Mouse (Mus musculus) heart, adult 9 months (tissue): Measurements from ENCODE around the gene Limch1.

Source experiments
- DNase-seq, 2 experiments: peaks; one replicate each; pipeline ENCODE4 v3.0.0; 2022; ENCODE audit warnings: low spot score in 2 of 2

Limch1 gene

GRCm38 (mm10) chr5:66784624-66785361 is 39.2 kb downstream of the Limch1 start:
- no peak for DNase-seq

- no peak for DNase-seq
Measured at GRCm38 (mm10) chr5:66785995-66786620, 40.5 kb downstream of the Limch1 start.

- no peak for DNase-seq
Measured at GRCm38 (mm10) chr5:66786621-66787061, 41.0 kb downstream of the Limch1 start.

- no peak for DNase-seq
Measured at GRCm38 (mm10) chr5:66789041-66789440, 43.4 kb downstream of the Limch1 start.

GRCm38 (mm10) chr5:66791161-66791560 is 45.5 kb downstream of the Limch1 start:
- DNase-seq, result no peak

GRCm38 (mm10) chr5:66793251-66793650 is 47.6 kb downstream of the Limch1 start:
- DNase-seq, result no peak

- no peak for DNase-seq
Measured at GRCm38 (mm10) chr5:66797326-66797725, 51.7 kb downstream of the Limch1 start.

GRCm38 (mm10) chr5:66798135-66798534 is 52.5 kb downstream of the Limch1 start:
- no peak for DNase-seq

- DNase-seq, result peak; percentile 17 to 37
Measured at GRCm38 (mm10) chr5:66798591-66799003, 53.0 kb downstream of the Limch1 start.

- DNase-seq, result no peak
Measured at GRCm38 (mm10) chr5:66800243-66800642, 54.6 kb downstream of the Limch1 start.

GRCm38 (mm10) chr5:66800977-66801376 is 55.4 kb downstream of the Limch1 start:
- DNase-seq, result no peak

- no peak for DNase-seq
Measured at GRCm38 (mm10) chr5:66802196-66802595, 56.6 kb downstream of the Limch1 start.

- DNase-seq, result no peak
Measured at GRCm38 (mm10) chr5:66806335-66806734, 60.7 kb downstream of the Limch1 start.

GRCm38 (mm10) chr5:66807737-66808136 is 62.1 kb downstream of the Limch1 start:
- DNase-seq, result no peak

GRCm38 (mm10) chr5:66809016-66809570 is 63.5 kb downstream of the Limch1 start:
- no peak for DNase-seq

- DNase-seq, result peak in 1 of 2 experiments; percentile 11
Measured at GRCm38 (mm10) chr5:66810396-66810795, 64.8 kb downstream of the Limch1 start.

GRCm38 (mm10) chr5:66814674-66815073 is 69.0 kb downstream of the Limch1 start:
- no peak for DNase-seq

GRCm38 (mm10) chr5:66815877-66816276 is 70.2 kb downstream of the Limch1 start:
- DNase-seq, result no peak

GRCm38 (mm10) chr5:66816751-66817150 is 71.1 kb downstream of the Limch1 start:
- DNase-seq, result no peak

GRCm38 (mm10) chr5:66817184-66817956 is 71.7 kb downstream of the Limch1 start:
- no peak for DNase-seq

- no peak for DNase-seq
Measured at GRCm38 (mm10) chr5:66822500-66823205, 77.0 kb downstream of the Limch1 start.

GRCm38 (mm10) chr5:66825586-66825985 is 80.0 kb downstream of the Limch1 start:
- DNase-seq, result no peak
